Mouse (Mus musculus): ENCODE data around the gene Drd5.

Gene Drd5

GRCm38 (mm10) chr5:38318966-38319786 is at the start of gene Drd5:
TSS of gene Drd5 (plus strand) at chr5:38319367.
- DNase-seq = peak in 1 of 2 experiments; percentile 8

GRCm38 (mm10) chr5:38270942-38271341 is 48.2 kb upstream of the Drd5 start:
- no peak for DNase-seq

GRCm38 (mm10) chr5:38273831-38274230 is 45.3 kb upstream of the Drd5 start:
- no peak for DNase-seq

GRCm38 (mm10) chr5:38275771-38276170 is 43.4 kb upstream of the Drd5 start, which contains the start of gene Otop1:
TSS of gene Otop1 (plus strand) at chr5:38275972.
- no peak for DNase-seq

DNA sequence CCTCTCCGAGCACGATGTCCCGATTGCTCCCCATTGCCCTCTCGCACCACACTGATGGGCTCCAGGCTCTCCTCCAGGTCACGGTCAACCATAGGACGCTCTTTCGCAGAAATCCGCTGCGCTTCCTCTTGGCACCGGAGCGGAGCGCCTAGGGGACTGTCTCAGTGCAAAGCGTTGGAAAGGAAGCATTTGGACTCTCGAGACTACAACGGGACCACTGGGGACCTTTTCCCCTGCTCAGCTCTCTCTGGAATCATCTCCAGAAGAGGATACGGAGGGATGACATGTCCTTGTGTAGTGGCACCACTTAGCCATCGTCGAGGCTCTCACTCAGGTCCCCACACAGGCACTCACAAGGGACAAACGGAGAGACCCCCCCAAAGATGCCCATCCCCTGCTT is 42.7 kb upstream of the Drd5 start:
- DNase-seq = no peak

DNA sequence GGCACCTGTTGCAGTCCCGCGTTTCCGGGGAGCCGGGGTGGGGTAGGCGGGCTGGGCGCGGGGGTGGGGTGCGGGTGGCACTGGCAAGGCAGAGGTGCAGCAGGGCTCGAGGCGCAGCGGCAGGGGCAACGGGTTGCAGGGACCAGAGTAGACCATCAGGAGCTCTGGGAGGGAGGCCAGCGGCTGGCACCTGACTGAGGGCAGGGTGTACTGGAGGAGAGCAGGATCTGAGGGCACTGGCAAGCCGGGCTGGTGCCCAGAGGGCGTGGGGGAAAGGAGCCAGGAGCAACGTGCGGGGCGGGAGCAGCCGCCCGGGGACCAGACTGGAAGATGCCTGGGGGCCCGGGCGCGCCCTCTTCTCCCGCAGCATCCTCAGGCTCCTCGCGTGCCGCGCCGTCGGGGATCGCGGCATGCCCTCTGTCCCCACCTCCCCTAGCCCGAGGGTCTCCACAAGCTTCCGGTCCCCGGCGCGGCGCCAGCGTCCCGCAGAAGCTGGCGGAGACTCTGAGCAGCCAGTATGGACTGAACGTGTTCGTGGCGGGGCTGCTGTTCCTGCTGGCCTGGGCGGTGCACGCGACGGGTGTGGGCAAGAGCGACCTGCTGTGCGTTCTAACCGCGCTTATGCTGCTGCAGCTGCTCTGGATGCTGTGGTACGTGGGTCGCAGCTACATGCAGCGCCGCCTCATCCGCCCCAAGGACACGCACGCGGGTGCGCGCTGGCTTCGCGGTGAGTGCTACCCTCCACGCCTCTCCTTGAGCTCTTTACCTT is 41.9 kb upstream of the Drd5 start:
- DNase-seq = no peak

DNA sequence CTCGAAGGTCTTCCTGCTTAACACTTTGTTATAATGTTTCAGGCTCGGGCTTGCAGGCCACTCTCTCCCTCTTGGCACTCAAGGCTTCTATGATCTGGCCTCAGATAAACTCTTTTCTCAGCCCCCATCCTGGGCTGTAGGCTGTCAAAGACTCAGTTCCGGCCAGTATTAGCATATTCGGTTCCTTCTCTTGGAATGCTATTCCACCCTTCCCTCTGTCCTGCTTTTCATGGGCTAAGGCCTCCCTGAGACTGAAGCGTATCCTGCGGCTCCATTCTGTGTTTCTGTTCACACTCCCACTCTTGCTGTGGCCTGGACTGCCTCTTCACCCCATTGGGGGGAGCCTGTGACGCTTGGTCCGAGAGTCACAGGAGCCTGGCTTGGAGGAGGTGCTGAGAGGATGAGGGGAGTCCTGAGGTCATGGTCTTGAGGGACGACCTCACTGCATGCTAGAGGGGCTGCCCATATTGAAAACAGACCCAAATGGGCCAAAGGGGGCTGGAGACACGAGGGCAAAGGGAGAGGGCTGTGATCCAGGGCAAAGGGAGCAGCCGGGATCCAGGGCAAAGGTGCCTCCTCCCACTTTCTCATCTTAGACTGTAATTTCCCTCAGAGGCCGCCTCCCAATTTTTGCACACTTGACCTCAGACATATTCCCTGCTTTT is 41.1 kb upstream of the Drd5 start:
- DNase-seq = no peak

- DNase-seq = no peak
Observed at GRCm38 (mm10) chr5:38280075-38280474, 39.1 kb upstream of the Drd5 start.

GRCm38 (mm10) chr5:38285724-38286123 is 33.4 kb upstream of the Drd5 start:
- DNase-seq = no peak

GRCm38 (mm10) chr5:38288476-38288875 is 30.7 kb upstream of the Drd5 start:
- DNase-seq = no peak

DNA sequence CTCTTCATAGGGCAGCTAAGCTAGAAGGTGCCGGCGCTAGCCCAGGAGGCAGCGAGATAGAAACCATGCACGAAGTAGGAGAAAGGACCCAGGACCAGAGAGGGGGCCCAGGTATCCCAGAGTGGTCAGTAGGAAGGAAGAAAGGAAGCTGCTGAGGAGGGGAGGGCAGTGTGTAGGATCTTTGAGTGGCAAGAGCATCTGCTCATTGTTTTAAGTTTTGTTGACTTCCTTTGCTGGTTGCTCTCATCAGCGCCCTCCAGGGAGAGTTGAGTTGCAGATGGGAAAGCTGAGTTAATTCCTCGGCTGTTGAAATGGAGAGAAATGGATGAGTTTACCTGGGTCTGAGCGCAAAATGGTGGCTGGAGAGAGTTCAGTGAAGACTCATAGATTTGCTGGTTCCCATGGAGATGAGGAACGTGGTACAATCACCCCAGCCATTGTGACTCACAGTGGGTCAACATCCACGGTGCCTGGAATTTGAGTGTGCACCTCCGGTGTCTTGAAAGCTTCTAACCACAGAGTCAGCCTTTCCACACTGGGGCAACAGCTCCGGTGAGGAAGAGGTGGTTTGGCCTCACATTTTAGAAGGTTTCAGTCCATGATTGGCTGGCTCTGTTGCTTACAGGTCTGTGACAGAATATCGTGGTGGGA is 17.3 kb upstream of the Drd5 start:
- DNase-seq = no peak

DNA sequence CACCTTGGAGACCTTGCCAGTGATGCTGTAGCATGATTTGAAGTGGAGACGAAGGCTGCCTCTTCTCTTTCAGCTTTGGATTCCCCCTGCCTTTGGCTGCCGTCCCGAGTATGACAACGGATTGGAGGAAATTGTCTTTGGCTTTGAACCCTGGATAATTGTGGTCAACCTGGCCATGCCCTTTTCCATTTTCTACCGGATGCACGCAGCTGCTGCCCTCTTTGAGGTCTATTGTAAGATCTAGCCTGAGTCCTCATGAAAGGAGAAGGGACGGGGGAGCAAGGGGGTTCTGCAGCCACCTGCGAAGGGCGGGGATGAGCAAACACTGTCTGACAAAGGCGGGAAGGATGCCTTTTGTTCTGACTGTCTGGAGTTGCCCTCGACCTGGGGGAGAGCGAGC is 16.5 kb upstream of the Drd5 start:
- DNase-seq = no peak

GRCm38 (mm10) chr5:38305241-38305640 is 13.9 kb upstream of the Drd5 start:
- DNase-seq = no peak

DNA sequence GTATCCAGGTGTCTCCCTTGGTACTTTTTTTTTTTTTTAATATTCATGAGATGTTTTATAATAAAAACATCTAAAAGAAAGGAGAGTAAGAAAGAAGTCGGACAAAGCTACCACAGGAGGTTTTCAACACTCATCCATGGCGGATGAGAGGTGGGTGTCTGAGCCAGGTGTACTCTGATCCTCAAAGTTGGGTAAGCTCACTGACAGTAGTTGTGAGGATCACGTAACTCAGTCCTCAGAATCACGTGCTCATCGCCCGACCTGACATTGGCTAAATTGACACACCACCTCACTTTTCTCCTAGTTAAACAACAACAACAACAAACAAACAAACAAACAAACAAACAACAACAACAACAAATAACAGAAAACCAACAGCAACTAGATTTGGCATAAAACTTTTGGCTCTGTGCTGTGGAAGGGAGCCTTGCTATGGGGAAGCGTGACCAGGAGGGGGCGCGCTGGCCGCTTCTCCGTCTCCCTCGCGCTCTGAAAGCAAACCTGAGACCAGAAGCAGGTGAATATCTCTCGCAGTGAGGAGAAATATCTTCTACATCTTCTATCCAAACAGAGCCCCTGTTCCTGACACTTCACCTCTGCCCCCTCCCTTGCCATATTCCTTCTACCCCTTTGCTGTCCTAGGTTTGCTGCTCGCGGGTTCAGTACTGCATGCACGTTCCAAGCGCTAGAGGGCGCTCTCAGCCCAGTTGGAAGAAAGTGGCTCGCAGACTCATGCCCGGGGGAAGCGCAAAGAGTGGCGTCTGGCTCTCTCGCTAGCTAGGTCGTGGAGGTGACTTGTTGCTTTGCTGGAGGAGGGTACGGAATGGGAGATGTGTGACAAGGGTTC is 11.7 kb upstream of the Drd5 start:
- peak; percentile 88 to 96 for DNase-seq

DNA sequence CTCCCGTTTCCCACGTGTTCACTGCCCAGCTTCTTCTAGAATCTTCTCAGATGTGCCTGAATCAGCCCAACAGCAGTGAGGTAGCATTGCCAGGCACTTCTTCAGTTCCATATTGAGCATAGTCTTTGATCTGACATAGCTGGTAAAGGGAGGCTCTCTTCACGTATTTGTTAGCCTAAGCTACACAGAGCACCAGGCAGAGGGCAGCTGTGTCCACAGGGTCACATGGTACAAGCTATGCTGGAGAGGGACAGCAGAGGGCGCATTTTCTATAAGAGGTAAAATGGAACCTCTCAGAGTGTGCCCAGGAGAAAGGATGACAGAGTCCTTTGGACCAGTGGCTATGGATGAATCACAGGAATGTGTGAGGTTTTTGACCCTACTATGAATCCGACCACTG is 10.3 kb upstream of the Drd5 start:
- DNase-seq = peak; percentile 64 to 85

- no peak for DNase-seq
Observed at GRCm38 (mm10) chr5:38309795-38310194, 9.4 kb upstream of the Drd5 start.

DNA sequence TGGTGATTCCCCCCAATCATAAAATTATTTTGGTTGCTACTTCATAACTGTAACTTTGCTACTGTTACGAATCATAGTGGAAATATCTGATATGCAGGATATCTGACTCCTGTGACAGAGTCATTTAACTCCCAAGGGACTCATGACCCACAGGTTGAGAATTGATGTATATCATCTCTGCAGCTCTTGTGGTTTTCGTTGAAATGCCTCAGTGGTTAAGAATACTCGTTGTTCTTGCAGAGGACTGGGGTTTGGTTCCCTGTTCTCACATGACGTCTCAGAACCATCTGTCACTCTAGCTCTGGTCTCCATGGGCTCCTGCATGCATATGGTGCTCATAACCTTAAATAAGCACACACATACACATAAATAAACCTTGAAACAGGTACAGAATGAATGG is 14.2 kb downstream of the Drd5 start:
- no peak for DNase-seq

- DNase-seq = no peak
Observed at GRCm38 (mm10) chr5:38334582-38334981, 15.4 kb downstream of the Drd5 start.

DNA sequence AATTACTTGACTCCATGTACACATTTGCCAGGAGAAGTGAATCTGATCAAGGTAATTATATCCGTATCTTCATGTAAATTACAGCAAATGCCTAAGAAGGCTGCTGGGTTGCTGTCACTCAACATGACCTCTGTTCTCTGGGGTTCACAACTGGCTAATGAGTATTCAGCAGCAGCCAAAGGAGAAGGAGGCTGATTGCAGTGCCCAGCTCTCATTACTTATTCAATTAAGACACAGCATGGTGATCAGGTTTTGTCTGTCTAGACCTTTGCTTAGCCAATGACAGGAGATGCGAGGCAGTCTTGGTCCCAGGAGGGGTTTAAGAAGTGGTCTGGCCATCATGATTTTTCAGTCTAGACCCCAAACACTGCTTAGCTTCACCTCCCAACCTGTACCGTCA is 23.9 kb downstream of the Drd5 start:
- DNase-seq = no peak

DNA sequence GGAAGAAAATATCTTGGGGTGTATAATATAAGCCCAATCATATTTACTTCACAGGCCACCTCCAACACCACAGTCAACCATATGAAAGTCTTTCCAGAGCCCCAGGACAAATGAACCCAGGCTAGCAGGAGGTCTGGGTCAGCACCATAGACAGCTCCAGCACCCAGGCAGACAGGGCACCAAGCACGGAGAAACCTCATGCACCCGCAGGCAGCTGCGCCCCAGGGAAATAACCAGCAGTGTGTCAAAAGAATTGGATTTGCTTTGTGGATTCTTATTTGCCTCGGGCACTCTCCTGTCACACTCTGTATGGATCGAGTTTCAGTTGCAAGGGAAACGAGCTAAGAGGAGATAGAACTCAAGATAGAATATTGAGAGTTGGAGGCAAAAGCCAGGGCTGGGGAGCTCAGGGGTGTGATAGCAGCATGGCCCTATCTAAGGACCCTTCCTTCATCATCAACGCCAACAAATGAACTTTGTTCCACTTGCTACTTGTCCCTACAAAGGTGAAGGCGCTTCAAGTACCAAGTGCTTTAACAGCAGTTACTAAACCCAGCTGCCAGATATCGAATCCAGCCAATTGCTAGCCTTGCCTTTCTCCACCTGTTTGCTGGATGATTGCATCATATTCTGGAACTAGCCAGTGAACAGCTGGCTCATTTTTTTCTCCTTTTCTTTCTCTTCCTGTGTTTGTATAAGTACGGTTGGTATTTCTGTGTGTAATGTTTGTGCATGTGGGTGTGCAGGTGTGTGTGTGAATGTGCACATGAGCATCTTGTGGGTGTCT is 27.7 kb downstream of the Drd5 start:
- DNase-seq = peak; percentile 19 to 59

GRCm38 (mm10) chr5:38350351-38350929 is 31.3 kb downstream of the Drd5 start:
- DNase-seq = no peak
